Mouse (Mus musculus): ENCODE results near the gene Zyx. TPM values are rescaled to one million over a fixed set of nuclear protein-coding genes. Genes with fewer than 3 reads are reported as not detected.

Zyx gene
- polyA plus RNA-seq, 1 experiment = 222 TPM

GRCm38 (mm10) chr6:42350021-42350967 lies 864 bp downstream of the Zyx start:
- Histone ChIP-seq H3K4me1 (ENCODE audit: control insufficient read depth, insufficient read depth, insufficient read length, low read length) (peaks cover 33% of the 10 kb centered on the region), H3K27ac (ENCODE audit: insufficient read depth, low read depth, low read length) (peak overlapping the region; percentile 30), H3K36me3 (ENCODE audit: control insufficient read depth, insufficient read depth, low read length) (peaks cover 17% of the 10 kb centered on the region), H3K4me3 (ENCODE audit: low read depth, low read length) (peak overlapping the region; percentile 79), H3K27me3 (ENCODE audit: control insufficient read depth, insufficient read depth, low read length) (no peaks in the 10 kb centered on the region)
- TF ChIP-seq CTCF (IDR thresholded peaks at IDR 0.05; ENCODE audit: extremely low read depth, insufficient read length, insufficient replicate concordance, low read depth, low read length) = no peak
- TF ChIP-seq POLR2A (IDR thresholded peaks at IDR 0.05; ENCODE audit: low read depth, low read length) = peak; percentile 98
- 1% methylated on average over 72 of the region's 72 CpGs for WGBS

GRCm38 (mm10) chr6:42350968-42351775 lies 1.7 kb downstream of the Zyx start:
- H3K4me3 ChIP-seq (ENCODE audit: low read depth, low read length) = peak overlapping the region; percentile 79
- 38% methylated on average over 13 of the region's 13 CpGs for WGBS
- TF ChIP-seq POLR2A (IDR thresholded peaks at IDR 0.05; ENCODE audit: low read depth, low read length) = no peak
- no peak for TF ChIP-seq CTCF (IDR thresholded peaks at IDR 0.05; ENCODE audit: extremely low read depth, insufficient read length, insufficient replicate concordance, low read depth, low read length)
- H3K27me3 ChIP-seq (ENCODE audit: control insufficient read depth, insufficient read depth, low read length) = no peaks in the 10 kb centered on the region
- H3K27ac ChIP-seq (ENCODE audit: insufficient read depth, low read depth, low read length) = peak overlapping the region; percentile 30
- peaks cover 37% of the 10 kb centered on the region for H3K4me1 ChIP-seq (ENCODE audit: control insufficient read depth, insufficient read depth, insufficient read length, low read length)
- H3K36me3 ChIP-seq (ENCODE audit: control insufficient read depth, insufficient read depth, low read length) = peaks cover 25% of the 10 kb centered on the region

- Histone ChIP-seq H3K4me1 (ENCODE audit: control insufficient read depth, insufficient read depth, insufficient read length, low read length) (peaks cover 43% of the 10 kb centered on the region), H3K4me3 (ENCODE audit: low read depth, low read length) (peak overlapping the region; percentile 79), H3K27me3 (ENCODE audit: control insufficient read depth, insufficient read depth, low read length) (no peaks in the 10 kb centered on the region), H3K27ac (ENCODE audit: insufficient read depth, low read depth, low read length) (peak overlapping the region; percentile 30), H3K36me3 (ENCODE audit: control insufficient read depth, insufficient read depth, low read length) (peaks cover 31% of the 10 kb centered on the region)
- TF ChIP-seq POLR2A (IDR thresholded peaks at IDR 0.05; ENCODE audit: low read depth, low read length) = no peak
- 0 out of 2 replicates have a peak, but pooled peaks have one; percentile 9 for TF ChIP-seq CTCF (IDR thresholded peaks at IDR 0.05; ENCODE audit: extremely low read depth, insufficient read length, insufficient replicate concordance, low read depth, low read length)
- 41% methylated on average over 7 of the region's 7 CpGs for WGBS
Observed at GRCm38 (mm10) chr6:42351776-42352485, 2.5 kb downstream of the Zyx start.

DNA sequence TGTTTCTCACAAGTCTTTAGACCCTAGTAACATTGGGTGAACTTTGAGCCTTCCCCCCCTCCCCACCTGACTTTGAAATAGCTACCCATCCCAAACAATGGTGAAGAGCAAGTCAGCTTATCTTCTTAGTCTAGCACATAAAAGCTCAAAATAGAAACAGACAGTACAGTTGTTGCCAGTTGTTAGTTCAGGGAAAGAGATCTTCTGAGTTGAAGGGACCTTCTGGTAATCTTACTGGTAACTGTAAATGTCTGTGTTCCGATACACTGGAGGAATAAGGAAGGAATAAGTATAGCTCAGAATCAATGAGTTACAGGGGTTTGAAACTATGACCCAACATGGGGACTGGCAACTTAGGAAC lies 3.0 kb downstream of the Zyx start:
- Histone ChIP-seq H3K36me3 (ENCODE audit: control insufficient read depth, insufficient read depth, low read length) (peaks cover 34% of the 10 kb centered on the region), H3K4me1 (ENCODE audit: control insufficient read depth, insufficient read depth, insufficient read length, low read length) (peaks cover 48% of the 10 kb centered on the region), H3K27me3 (ENCODE audit: control insufficient read depth, insufficient read depth, low read length) (no peaks in the 10 kb centered on the region), H3K27ac (ENCODE audit: insufficient read depth, low read depth, low read length) (no peak overlapping the region; the same call in 1 of the 2 replicates), H3K4me3 (ENCODE audit: low read depth, low read length) (peak overlapping the region; percentile 79)
- WGBS = 93% methylated on average over 1 of the region's 1 CpGs
- TF ChIP-seq POLR2A (IDR thresholded peaks at IDR 0.05; ENCODE audit: low read depth, low read length) (no peak), CTCF (IDR thresholded peaks at IDR 0.05; ENCODE audit: extremely low read depth, insufficient read length, insufficient replicate concordance, low read depth, low read length) (no peak)

GRCm38 (mm10) chr6:42353180-42353579 lies 3.8 kb downstream of the Zyx start:
- WGBS = 80% methylated on average over 8 of the region's 8 CpGs
- no peaks in the 10 kb centered on the region for H3K27me3 ChIP-seq (ENCODE audit: control insufficient read depth, insufficient read depth, low read length)
- H3K27ac ChIP-seq (ENCODE audit: insufficient read depth, low read depth, low read length) = no peak overlapping the region; the same call in 1 of the 2 replicates
- H3K4me3 ChIP-seq (ENCODE audit: low read depth, low read length) = no peak overlapping the region
- TF ChIP-seq POLR2A (IDR thresholded peaks at IDR 0.05; ENCODE audit: low read depth, low read length) (no peak), CTCF (IDR thresholded peaks at IDR 0.05; ENCODE audit: extremely low read depth, insufficient read length, insufficient replicate concordance, low read depth, low read length) (no peak)
- peaks cover 48% of the 10 kb centered on the region for H3K4me1 ChIP-seq (ENCODE audit: control insufficient read depth, insufficient read depth, insufficient read length, low read length)
- H3K36me3 ChIP-seq (ENCODE audit: control insufficient read depth, insufficient read depth, low read length) = peaks cover 42% of the 10 kb centered on the region

DNA sequence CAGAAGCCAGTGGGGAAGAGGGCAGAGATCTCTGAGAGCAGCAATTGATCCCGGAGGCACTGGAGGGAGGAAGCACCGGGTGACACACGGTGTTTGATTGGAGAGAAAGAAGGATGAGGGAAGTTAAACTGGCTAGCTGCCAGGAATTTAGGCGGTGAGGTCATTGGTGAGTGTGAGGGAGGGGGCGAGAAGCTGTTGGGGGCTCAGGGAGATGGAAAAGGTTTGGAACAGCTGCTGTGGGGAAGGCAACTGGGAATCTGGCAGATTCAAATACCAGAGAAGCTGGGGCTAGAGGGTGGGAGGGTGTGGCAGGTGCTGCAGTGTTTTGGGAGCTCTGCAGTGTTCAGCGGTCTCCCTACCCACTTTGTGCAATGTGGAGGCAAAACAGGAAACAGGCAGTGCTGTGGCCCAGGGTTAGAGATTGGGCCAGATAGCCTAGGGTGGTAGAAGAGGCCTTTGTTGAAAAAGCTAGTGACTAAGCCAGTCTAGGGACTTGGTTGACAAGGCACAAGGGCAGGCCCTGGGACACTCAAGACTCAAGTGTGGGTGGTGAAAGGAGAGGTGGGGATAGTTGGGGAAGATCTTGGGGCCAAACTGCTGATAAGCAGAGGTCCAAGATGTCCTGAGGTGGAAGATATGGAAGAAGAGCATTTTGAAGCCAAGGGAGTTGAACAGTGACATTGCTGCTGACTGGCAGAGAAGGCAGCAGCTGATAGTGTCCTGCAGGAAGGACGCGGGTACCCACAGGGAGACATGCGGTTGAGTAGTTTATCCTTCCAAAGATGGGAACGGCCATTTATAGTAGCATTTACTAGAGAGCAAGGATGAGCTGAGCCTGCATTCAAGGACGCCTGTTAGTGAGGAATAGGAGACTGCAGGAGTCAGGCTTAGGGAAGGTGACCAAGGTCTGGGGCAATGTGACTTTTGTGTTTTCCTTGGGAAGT lies 4.9 kb downstream of the Zyx start:
- TF ChIP-seq CTCF (IDR thresholded peaks at IDR 0.05; ENCODE audit: extremely low read depth, insufficient read length, insufficient replicate concordance, low read depth, low read length) = no peak
- no peak for TF ChIP-seq POLR2A (IDR thresholded peaks at IDR 0.05; ENCODE audit: low read depth, low read length)
- H3K4me1 ChIP-seq (ENCODE audit: control insufficient read depth, insufficient read depth, insufficient read length, low read length) = peaks cover 51% of the 10 kb centered on the region
- no peak overlapping the region for H3K27ac ChIP-seq (ENCODE audit: insufficient read depth, low read depth, low read length)
- H3K4me3 ChIP-seq (ENCODE audit: low read depth, low read length) = peak overlapping the region; percentile 23
- 43% methylated on average over 11 of the region's 11 CpGs for WGBS
- no peaks in the 10 kb centered on the region for H3K27me3 ChIP-seq (ENCODE audit: control insufficient read depth, insufficient read depth, low read length)
- peaks cover 52% of the 10 kb centered on the region for H3K36me3 ChIP-seq (ENCODE audit: control insufficient read depth, insufficient read depth, low read length)
